Mouse (Mus musculus): ENCODE measurements around the gene Ripor3.

The Ripor3 gene

GRCm38 (mm10) chr2:167932727-167933231 lies 77.6 kb downstream of the Ripor3 start:
- no peak for DNase-seq (ENCODE audit: low read depth, low spot score)

GRCm38 (mm10) chr2:167931985-167932726 lies 78.3 kb downstream of the Ripor3 start, which contains the start of gene Ptpn1:
TSS of gene Ptpn1 (plus strand) at chr2:167932057.
- peak; percentile 79 for DNase-seq (ENCODE audit: low read depth, low spot score)

- no peak for DNase-seq (ENCODE audit: low read depth, low spot score)
These were observed 79.4 kb downstream of the Ripor3 start for GRCm38 (mm10) chr2:167930975-167931374.
